Mouse (Mus musculus): ENCODE results near the gene Supt4a.

- TF ChIP-seq CTCF (IDR thresholded peaks at IDR 0.05; ENCODE audit: extremely low read depth, insufficient read depth, insufficient read length, insufficient replicate concordance) (no peak), POLR2A (IDR thresholded peaks at IDR 0.05; ENCODE audit: low read depth, low read length) (no peak)
These were observed 27.7 kb upstream of the Supt4a start for GRCm38 (mm10) chr11:87709513-87710261.
